Mouse (Mus musculus) spleen, adult 2 months (tissue): ENCODE data around the gene Slc25a28.

Experiments
- CTCF ChIP-seq: fragments of 200-500 bp; IDR thresholded peaks from 2 replicates; pipeline ENCODE4 v1.5.1; 2011; ENCODE audit warnings: mild to moderate bottlenecking, inconsistent platforms; ENCODE audit not compliant: insufficient read depth, insufficient read length, insufficient replicate concordance; ENCODE audit errors: extremely low read depth
- POLR2A ChIP-seq: fragments of 200-500 bp; IDR thresholded peaks from 2 replicates; pipeline ENCODE4 v1.6.1; 2011; ENCODE audit warnings: low read depth, low read length, inconsistent platforms

DNA sequence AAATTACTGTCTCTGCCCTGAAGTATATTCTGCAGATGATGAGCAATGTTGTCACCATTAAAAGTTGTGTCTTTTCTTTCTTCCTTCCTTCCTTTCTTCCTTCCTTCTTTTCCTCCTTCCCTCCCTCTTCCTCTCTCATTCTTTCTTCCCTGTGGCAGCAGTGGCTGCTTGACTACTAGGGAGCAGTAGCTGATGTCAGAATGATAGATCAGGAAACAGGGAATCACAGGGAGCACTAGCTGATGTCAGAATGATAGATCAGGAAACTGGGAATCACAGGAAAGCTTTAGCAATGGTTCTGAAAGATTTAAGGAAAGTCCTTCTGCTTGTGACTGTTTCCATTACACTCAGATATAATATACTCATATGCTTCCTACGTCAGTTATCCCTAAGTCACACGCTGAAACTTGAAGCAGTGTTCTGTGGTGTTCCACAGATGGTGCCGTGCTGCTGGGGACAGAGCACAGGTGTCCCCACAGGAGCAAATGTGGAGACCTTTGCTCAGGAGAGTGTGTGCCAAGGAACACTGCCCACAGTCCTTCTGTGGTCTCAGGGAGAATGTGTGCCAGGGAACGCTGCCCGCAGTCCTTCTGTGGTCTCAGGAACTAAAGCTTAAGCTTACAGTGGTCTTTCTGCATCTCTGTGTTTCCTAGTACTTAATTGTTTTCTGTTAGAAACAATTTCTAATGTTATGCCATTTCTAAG lies 23.1 kb upstream of the Slc25a28 start:
- TF ChIP-seq POLR2A = no peak
- TF ChIP-seq CTCF = no peak
